Mouse (Mus musculus): ENCODE measurements around the gene Sult6b1. TPM values are rescaled to one million over a fixed set of nuclear protein-coding genes. Genes with fewer than 3 reads are reported as not detected.

Gene Sult6b1
- polyA plus RNA-seq, 1 experiment from 2014 or later, result not detected

DNA sequence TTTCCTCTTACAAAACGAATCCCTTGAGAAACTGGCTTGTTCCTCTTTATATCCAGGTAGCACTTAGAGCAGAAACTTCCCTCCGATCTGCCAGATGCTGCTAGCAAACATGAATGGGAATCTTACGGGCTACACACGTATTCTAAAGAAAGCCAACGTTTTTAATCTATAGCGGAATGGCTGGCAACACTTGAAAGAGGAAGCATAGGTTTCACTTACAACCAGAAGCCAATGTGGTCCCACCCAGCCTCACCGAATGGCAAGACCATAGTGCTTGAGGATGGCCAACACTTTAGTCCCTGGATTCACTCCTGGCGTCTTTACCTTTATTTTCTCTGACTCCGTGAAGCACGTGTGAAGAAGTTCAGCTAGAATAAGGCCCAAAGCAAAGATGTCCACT, 50.5 kb downstream of the Sult6b1 start:
- no peak overlapping the region for H3K9ac ChIP-seq (ENCODE audit: low read depth, low read length)
- H3K9me3 ChIP-seq (ENCODE audit: control insufficient read depth, low read length), result no peaks in the 10 kb centered on the region
- H3K27me3 ChIP-seq (replicated peaks; ENCODE audit: control insufficient read depth, insufficient read depth, low read length), result no peaks in the 10 kb centered on the region
- H3K36me3 ChIP-seq (ENCODE audit: control insufficient read depth, insufficient read depth, low read length), result no peaks in the 10 kb centered on the region
- ATAC-seq, result no peak
- no peak overlapping the region for H3K4me2 ChIP-seq (ENCODE audit: low read length)
- no peak overlapping the region for H3K4me3 ChIP-seq (ENCODE audit: low read length)
- 90% methylated on average over 10 of the region's 10 CpGs for WGBS
- no peaks in the 10 kb centered on the region for H3K4me1 ChIP-seq (ENCODE audit: control insufficient read depth, insufficient read depth, low read depth, low read length)
- no peak overlapping the region for H3K27ac ChIP-seq (ENCODE audit: low read depth, low read length)

DNA sequence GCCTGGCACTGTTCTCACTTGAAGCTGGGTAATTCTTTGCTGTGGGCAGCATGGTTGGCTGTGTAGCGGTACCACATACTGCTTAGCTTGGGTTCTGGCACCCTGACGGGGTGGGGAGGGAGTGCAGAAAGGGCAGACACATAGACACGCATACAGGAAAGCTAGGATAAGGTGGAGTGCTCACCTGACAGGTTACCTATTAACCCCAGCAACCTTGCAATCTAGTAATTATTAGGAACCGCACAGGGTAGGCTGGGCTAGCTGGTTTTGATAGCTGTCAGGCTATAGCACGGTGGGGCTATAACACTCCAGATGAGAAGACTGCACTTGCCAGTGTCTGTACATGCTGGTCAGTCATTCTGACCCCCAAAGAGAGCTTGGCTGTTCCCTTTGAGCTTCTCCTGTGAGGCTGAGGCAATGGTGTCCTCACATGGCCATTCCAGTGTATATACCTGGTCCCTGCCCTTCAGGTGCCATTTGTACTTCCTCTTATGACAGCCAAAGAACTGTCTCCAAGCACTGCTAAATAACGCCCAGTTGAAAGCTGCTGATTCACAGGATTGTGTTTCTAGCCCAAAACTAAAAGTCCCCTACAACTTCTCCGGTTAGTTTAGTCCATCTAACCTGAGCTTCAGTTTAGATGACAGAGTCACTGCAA, 64.4 kb downstream of the Sult6b1 start:
- no peak overlapping the region for H3K27ac ChIP-seq (ENCODE audit: low read depth, low read length)

DNA sequence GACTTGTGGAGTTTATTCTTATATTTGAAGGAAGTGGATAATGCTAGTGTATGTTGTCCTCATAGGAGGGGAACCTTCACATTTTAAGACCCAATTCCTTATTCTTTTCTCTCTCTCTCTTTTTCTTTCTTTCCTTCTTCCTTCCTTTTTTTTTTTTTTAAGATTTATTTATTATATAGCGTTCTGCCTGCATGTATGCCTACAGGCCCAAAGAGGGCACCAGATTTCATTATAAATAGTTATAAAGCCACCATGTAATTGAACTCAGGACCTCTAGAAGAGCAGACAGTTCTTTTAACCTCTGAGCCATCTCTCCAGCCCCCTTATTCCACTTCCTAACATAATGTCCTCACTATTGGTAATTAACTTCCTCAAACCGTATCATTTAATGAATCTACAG, 70.7 kb downstream of the Sult6b1 start:
- Histone ChIP-seq H3K27ac (ENCODE audit: low read depth, low read length) (peak overlapping the region; percentile 83), H3K4me2 (ENCODE audit: low read length) (peak overlapping the region; percentile 90), H3K9me3 (ENCODE audit: control insufficient read depth, low read length) (no peaks in the 10 kb centered on the region), H3K27me3 (replicated peaks; ENCODE audit: control insufficient read depth, insufficient read depth, low read length) (no peaks in the 10 kb centered on the region), H3K9ac (ENCODE audit: low read depth, low read length) (peak overlapping the region; percentile 72), H3K4me1 (ENCODE audit: control insufficient read depth, insufficient read depth, low read depth, low read length) (peaks cover 11% of the 10 kb centered on the region), H3K4me3 (ENCODE audit: low read length) (peak overlapping the region; percentile 89), H3K36me3 (ENCODE audit: control insufficient read depth, insufficient read depth, low read length) (peaks cover 11% of the 10 kb centered on the region)
- 22% methylated on average over 2 of the region's 2 CpGs for WGBS
- no peak for ATAC-seq

More for the DNA sequence above, 64.4 kb downstream of the Sult6b1 start:
- Histone ChIP-seq H3K4me3 (ENCODE audit: low read length) (no peak overlapping the region), H3K36me3 (ENCODE audit: control insufficient read depth, insufficient read depth, low read length) (peaks cover 48% of the 10 kb centered on the region), H3K27me3 (replicated peaks; ENCODE audit: control insufficient read depth, insufficient read depth, low read length) (no peaks in the 10 kb centered on the region), H3K4me1 (ENCODE audit: control insufficient read depth, insufficient read depth, low read depth, low read length) (no peaks in the 10 kb centered on the region), H3K9ac (ENCODE audit: low read depth, low read length) (no peak overlapping the region), H3K4me2 (ENCODE audit: low read length) (no peak overlapping the region), H3K9me3 (ENCODE audit: control insufficient read depth, low read length) (no peaks in the 10 kb centered on the region)
- WGBS, result 90% methylated on average over 7 of the region's 7 CpGs
- ATAC-seq, result no peak

DNA sequence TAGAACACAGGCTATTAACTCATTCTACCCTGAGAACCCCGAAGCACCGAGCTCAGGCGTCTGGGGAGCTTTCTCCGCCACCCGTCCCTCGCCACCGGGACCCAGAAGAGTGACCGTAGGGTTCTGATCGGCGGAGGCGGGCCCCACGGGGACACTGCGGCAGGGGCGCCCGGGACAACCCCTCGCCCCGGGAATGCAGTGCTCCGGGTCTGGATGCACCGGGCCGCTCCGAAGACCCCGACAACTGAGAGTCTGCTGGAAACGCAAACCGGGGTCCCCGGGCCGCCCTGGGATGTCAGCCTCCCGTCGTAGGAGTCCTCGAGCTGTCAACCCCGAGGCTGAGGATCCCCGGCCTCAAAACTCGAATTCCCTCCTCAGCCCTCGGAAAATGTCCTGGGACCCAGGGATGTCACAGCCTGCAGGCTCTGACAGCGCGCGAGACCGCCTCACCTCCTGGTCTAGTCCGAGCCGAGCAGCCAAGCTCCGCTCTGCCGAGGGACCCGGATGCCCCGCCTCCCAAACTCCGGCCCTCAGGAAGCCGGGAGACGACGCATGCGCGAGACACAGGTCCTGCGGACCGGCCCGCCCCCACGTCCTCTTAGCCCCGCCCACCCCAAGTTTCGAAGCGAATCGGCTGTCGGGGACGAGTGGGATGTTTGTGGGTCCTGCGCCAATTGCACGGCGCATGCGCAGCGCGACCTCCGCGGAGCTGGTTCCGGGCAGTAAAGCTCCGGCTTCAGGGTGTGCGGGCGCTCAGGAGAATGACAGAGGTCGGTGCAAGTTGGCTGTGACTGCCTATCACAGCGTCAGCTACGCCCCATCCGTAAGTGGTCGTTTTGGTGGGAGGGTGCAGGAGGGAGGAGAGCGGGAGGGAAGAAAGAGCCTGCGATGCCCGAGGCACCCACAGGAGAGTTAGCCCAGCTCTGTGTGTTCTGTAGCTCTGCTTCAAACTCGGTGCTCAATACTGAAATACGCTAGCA, 71.6 kb downstream of the Sult6b1 start, which contains the start of the genes Heatr5b and Gpatch11:
TSS of gene Heatr5b (minus strand) at position 509 of the 980 bp plus-strand sequence.
TSS of gene Gpatch11 (plus strand) at position 712 of the 980 bp plus-strand sequence.
- peak within 1 kb of the TSS; percentile 89 for H3K27ac ChIP-seq (ENCODE audit: low read depth, low read length)
- H3K4me3 ChIP-seq (ENCODE audit: low read length), result peak within 1 kb of the TSS; percentile 89
- H3K36me3 ChIP-seq (ENCODE audit: control insufficient read depth, insufficient read depth, low read length), result peaks cover 8% of the 10 kb centered on the region
- H3K4me1 ChIP-seq (ENCODE audit: control insufficient read depth, insufficient read depth, low read depth, low read length), result peaks cover 11% of the 10 kb centered on the region
- peak within 1 kb of the TSS; percentile 91 for H3K9ac ChIP-seq (ENCODE audit: low read depth, low read length)
- no peaks in the 10 kb centered on the region for H3K9me3 ChIP-seq (ENCODE audit: control insufficient read depth, low read length)
- H3K4me2 ChIP-seq (ENCODE audit: low read length), result peak within 1 kb of the TSS; percentile 90
- no peaks in the 10 kb centered on the region for H3K27me3 ChIP-seq (replicated peaks; ENCODE audit: control insufficient read depth, insufficient read depth, low read length)
- ATAC-seq, result peak; percentile 99
- WGBS, result under 1% methylated on average over 79 of the region's 81 CpGs

Other genes starting within 250 kb of the Sult6b1 start
- gene Strn, start 169.8 kb downstream of the Sult6b1 start, polyA plus RNA-seq (2015; fragmentation: Nextera tagmentation; extraction: Ambion mirVana), result 4.3 and 5.8 TPM in 2 replicates
- 16.9 and 21.8 TPM in 2 replicates for gene Heatr5b, start 71.6 kb downstream of the Sult6b1 start, polyA plus RNA-seq (2015; fragmentation: Nextera tagmentation; extraction: Ambion mirVana)
- gene Gpatch11, start 71.4 kb downstream of the Sult6b1 start, polyA plus RNA-seq (2015; fragmentation: Nextera tagmentation; extraction: Ambion mirVana), result 54.4 and 56.9 TPM in 2 replicates
- gene Eif2ak2, start 24.4 kb downstream of the Sult6b1 start, polyA plus RNA-seq (2015; fragmentation: Nextera tagmentation; extraction: Ambion mirVana), result 3.0 and 3.3 TPM in 2 replicates
- 105 and 127 TPM in 2 replicates for gene Cebpzos, start 9.5 kb upstream of the Sult6b1 start, polyA plus RNA-seq (2015; fragmentation: Nextera tagmentation; extraction: Ambion mirVana)
- 29.7 and 32.0 TPM in 2 replicates for gene Cebpz, start 30.1 kb upstream of the Sult6b1 start, polyA plus RNA-seq (2015; fragmentation: Nextera tagmentation; extraction: Ambion mirVana)
- gene Ndufaf7, start 30.1 kb upstream of the Sult6b1 start, polyA plus RNA-seq (2015; fragmentation: Nextera tagmentation; extraction: Ambion mirVana), result 63.9 and 65.9 TPM in 2 replicates
- gene Prkd3, start 113.8 kb upstream of the Sult6b1 start, polyA plus RNA-seq (2015; fragmentation: Nextera tagmentation; extraction: Ambion mirVana), result 11.0 and 15.0 TPM in 2 replicates
- 25.9 and 32.9 TPM in 2 replicates for gene Qpct, start 144.9 kb upstream of the Sult6b1 start, polyA plus RNA-seq (2015; fragmentation: Nextera tagmentation; extraction: Ambion mirVana)

All from hindbrain, embryonic 16.5 days (tissue).